Mouse (Mus musculus) spleen, adult 2 months (tissue): Measurements from ENCODE around the gene Frmd8. TPM values are rescaled to one million over a fixed set of nuclear protein-coding genes. Genes with fewer than 3 reads are reported as not detected.

Experiments
- DNase-seq, 2 experiments: peaks; one replicate each; pipeline versions ENCODE4 v3.0.0 to v3.0.0-alpha.2; 2012 to 2021; ENCODE audit warnings: low spot score in 2 of 2, low read depth in 1 of 2
- H3K27ac ChIP-seq: fragments of 200-500 bp; 2 replicates; pipeline ENCODE4 v1.5.1; 2012; ENCODE audit warnings: low read length, inconsistent platforms; ENCODE audit not compliant: insufficient read depth
- H3K27me3 ChIP-seq: fragments of 200-500 bp; 2 replicates; pipeline ENCODE4 v1.6.1; 2012; ENCODE audit warnings: mild to moderate bottlenecking, moderate library complexity, low read length, inconsistent platforms; ENCODE audit not compliant: control insufficient read depth, insufficient read depth
- H3K36me3 ChIP-seq: fragments of 200-500 bp; 2 replicates; pipeline ENCODE4 v1.6.1; 2012; ENCODE audit warnings: mild to moderate bottlenecking, low read length, inconsistent platforms; ENCODE audit not compliant: control insufficient read depth, insufficient read depth
- H3K4me1 ChIP-seq: fragments of 200-500 bp; 2 replicates; pipeline ENCODE4 v1.6.1; 2011; ENCODE audit warnings: inconsistent platforms; ENCODE audit not compliant: control insufficient read depth, insufficient read depth, insufficient read length
- H3K4me3 ChIP-seq: fragments of 200-500 bp; 2 replicates; pipeline ENCODE4 v1.5.1; 2011; ENCODE audit warnings: mild to moderate bottlenecking, inconsistent platforms; ENCODE audit not compliant: insufficient read depth, insufficient read length; ENCODE audit errors: extremely low read depth
- CTCF ChIP-seq: fragments of 200-500 bp; IDR thresholded peaks from 2 replicates; pipeline ENCODE4 v1.5.1; 2011; ENCODE audit warnings: mild to moderate bottlenecking, inconsistent platforms; ENCODE audit not compliant: insufficient read depth, insufficient read length, insufficient replicate concordance; ENCODE audit errors: extremely low read depth
- POLR2A ChIP-seq: fragments of 200-500 bp; IDR thresholded peaks from 2 replicates; pipeline ENCODE4 v1.6.1; 2011; ENCODE audit warnings: low read depth, low read length, inconsistent platforms
- WGBS: fragments of 180-500 bp; shearing (Covaris S2); methylation state at CpG from one replicate; pipeline ENCODE4 v1.1.7; 2018; 5-methylcytosine and 5-hydroxymethylcytosine counted together
- polyA plus RNA-seq: library from polyadenylated mRNA; depleted of rRNA; stranded (reverse); fragments of >200 nt; gene quantifications from 2 replicates; pipeline ENCODE4 v1.2.3, GENCODE M21; 2012

Gene Frmd8
- polyA plus RNA-seq, 1 experiment: 42.3 TPM

DNA sequence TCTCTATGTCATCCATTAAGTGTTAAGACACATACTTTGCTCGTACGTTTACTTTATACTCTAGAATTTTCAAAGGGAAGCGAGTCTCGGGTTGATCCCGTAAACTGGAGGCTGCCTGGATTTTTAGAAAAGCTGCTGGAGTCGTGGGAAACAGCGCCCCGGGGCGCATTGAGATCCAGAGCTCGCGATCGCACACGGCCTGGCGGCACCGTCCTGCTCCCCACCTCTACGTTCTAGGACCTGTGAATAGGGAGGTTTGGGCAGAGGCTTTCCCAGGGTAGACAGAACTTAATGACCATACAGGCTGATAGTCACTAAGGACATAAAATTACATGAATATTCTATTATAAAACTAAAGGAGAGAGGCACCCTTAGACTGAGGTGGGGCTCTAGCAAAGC is 71.2 kb downstream of the Frmd8 start:
- no peak for TF ChIP-seq CTCF
- TF ChIP-seq POLR2A: no peak
- 7% methylated on average over 16 of the region's 16 CpGs for WGBS
- H3K4me1 ChIP-seq: peaks cover 16% of the 10 kb centered on the region; the same call in 1 of the 2 replicates

DNA sequence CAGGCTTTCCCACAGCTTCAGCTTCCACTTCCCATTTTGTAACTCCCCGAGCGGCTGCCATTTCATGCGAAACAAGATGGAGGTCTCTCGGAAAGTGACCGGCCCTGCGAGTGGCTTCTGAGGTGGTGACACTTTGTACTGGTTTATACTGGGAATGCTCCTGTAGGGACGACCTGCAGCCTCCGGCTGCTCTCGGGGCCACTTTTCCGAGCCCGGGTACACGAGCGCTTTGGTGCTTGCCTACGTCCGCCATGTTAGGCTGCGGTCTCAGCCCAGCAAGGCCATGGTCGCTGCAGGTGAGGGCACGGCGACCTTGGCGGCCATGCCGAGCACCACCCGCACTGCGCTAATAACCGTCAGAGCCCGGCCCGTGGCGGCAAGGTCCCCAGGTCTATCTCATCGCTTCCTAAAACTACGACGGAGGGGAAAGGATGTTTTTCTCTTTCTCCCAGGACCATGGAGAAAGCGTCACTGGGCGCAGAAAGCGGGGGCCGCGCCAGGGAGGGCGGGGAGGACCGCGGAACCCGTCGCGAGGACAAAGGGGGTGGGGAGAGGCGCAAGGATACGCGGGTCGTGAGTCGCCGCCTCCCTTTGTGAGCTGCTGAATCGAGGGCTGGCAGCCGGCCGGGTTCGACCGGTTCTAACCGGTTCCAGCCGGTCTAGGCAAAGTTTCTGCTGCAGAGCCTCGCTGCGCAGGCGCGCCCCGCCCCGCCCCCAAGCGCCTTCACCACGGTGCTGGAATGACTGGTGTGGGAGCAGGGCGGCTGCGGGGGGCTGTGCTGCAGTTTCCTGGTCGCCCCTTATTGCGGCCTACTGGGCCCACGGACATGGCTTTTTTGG is 71.8 kb downstream of the Frmd8 start:
- whole genome bisulfite sequencing: under 1% methylated on average over 66 of the region's 67 CpGs

More for the DNA sequence above, 71.2 kb downstream of the Frmd8 start:
- Histone ChIP-seq H3K27ac (peak overlapping the region; percentile 96), H3K4me3 (peak overlapping the region; percentile 45), H3K36me3 (peaks cover 15% of the 10 kb centered on the region), H3K27me3 (no peaks in the 10 kb centered on the region)
- no peak for DNase-seq

DNA sequence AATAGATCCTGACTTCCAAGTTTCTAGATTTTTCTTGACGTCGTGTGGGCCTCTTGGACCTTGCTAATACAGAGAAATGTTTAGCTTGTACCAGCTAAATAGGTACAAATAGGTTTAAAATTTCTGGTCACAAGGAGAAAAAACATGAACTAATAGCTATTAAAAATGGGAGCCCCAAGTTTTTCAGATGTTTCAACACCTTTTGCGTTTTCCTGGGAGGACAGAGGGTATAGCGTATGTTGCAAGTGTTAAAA is 72.4 kb downstream of the Frmd8 start:
- 1% methylated on average over 4 of the region's 4 CpGs for WGBS

More for the DNA sequence above, 71.8 kb downstream of the Frmd8 start:
- DNase-seq: peak; percentile 97 to 99
- Histone ChIP-seq H3K36me3 (peaks cover 20% of the 10 kb centered on the region), H3K27me3 (no peaks in the 10 kb centered on the region), H3K4me1 (peaks cover 16% of the 10 kb centered on the region; the same call in 1 of the 2 replicates), H3K4me3 (peak overlapping the region; percentile 78), H3K27ac (peak overlapping the region; percentile 100)
- TF ChIP-seq CTCF: no peak
- peak; percentile 79 for TF ChIP-seq POLR2A

DNA sequence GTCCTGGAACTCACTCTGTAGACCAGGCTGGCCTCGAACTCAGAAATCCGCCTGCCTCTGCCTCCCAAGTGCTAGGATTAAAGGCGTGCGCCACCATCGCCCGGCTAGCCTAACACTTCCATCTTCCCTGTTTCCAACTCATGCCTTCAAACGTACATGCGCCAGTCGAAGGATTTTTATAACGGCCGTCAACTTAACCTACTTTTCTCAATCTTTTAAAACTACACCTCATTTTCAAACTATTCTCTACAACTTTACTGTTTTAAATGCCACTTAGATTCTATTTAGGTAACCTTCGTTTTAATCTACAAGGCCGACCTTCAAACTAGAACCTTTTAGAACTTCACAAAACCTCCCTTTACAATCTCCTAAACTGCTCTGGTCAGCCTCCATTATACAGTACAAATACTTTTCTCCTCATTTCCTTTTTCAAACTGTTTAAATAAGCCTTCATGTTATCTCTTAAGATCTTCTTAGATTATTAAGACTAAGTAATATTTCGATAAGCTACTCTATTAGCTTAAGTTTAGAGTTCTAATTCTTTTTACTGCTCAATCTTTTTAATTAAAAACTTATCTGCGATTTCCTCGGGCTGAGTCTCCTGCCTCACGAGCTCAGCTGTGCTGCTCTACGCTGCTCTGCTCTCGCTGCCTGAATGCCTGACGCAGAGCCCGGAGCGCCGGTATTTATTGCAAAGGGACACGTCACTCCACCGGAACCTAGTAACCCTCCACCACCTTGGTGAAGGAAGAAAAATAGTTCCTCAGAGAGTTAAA is 72.9 kb downstream of the Frmd8 start:
- Histone ChIP-seq H3K4me1 (peaks cover 21% of the 10 kb centered on the region), H3K27ac (peak overlapping the region; percentile 100), H3K27me3 (no peaks in the 10 kb centered on the region), H3K36me3 (peaks cover 29% of the 10 kb centered on the region), H3K4me3 (peak overlapping the region; percentile 66)
- DNase-seq: peak; percentile 92 to 94
- TF ChIP-seq CTCF (no peak), POLR2A (peak; percentile 100)
- WGBS: under 1% methylated on average over 25 of the region's 25 CpGs

More for the DNA sequence above, 72.4 kb downstream of the Frmd8 start:
- Histone ChIP-seq H3K27me3 (no peaks in the 10 kb centered on the region), H3K4me1 (peaks cover 16% of the 10 kb centered on the region; the same call in 1 of the 2 replicates), H3K36me3 (peaks cover 24% of the 10 kb centered on the region), H3K27ac (peak overlapping the region; percentile 100), H3K4me3 (peak overlapping the region; percentile 78)
- TF ChIP-seq CTCF (no peak), POLR2A (no peak)
- no peak for DNase-seq

DNA sequence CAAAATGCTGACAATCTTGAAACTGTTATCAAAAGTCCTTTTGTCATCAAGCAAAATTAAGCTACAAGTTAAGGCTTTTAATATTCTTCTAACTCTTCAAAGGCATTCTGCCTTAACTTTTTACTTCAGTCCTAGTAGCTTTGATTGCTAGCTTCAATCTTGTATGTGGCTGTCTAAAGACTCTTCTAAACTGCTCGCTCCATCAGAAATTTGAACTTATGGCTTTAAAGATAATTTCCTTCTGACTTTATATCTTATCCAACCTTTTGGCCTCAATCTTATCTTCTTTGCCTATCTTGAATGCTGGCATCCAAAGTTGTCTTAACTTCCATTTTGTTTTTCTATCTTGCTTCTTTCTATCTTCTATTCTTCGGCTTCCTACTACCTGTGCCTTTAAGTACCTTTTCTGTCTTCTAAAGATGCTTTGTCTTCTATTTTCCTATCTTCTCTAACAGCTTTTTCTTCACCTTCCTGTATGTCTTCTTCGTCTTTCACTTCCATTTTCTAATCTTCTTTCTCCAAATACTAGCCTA is 73.6 kb downstream of the Frmd8 start:
- Histone ChIP-seq H3K27me3 (no peaks in the 10 kb centered on the region), H3K4me1 (peaks cover 19% of the 10 kb centered on the region), H3K4me3 (peak overlapping the region; percentile 88), H3K27ac (peak overlapping the region; percentile 92), H3K36me3 (peaks cover 35% of the 10 kb centered on the region)
- no peak for DNase-seq
- TF ChIP-seq CTCF (no peak), POLR2A (no peak)
- 0% methylated on average over 3 of the region's 3 CpGs for WGBS

DNA sequence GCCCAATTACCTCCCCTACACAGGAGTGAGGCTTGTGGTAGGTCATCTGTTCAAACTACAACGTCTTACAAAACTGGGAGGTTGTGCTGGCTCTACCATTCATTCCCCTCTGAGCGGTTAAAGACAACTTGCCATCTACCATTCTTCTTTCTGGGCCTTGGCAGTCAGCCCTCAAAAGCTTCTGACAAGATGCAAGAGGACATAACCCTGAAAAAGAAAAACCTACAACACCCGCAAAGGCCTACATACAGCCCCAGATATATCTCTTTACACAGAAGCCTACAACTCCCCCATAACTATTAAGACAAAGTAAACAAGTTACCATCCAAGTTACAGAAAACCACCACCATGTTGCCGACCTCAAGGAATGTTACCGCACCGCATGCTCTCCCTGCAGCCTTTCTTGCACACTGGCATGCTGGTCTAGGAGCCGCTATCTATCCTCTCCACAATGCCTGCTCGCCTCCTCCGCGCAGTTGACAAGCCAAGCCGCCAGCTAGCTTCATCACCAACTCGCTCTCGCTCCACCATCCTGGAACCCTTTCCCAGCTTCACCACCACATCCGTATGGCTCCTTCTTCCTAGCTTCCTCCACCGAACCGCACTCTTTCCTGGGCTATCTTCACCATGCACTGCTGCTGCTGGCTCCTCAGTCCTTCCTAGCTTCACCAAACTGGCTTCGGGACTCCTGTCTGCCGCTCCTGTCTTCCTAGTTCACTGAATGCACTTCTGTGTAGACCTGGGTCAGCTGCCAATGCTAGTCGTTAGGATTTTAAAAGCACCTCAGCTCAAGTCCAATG is 74.2 kb downstream of the Frmd8 start:
- no peak for DNase-seq
- H3K4me1 ChIP-seq: peaks cover 16% of the 10 kb centered on the region
- H3K27me3 ChIP-seq: no peaks in the 10 kb centered on the region
- H3K36me3 ChIP-seq: peaks cover 42% of the 10 kb centered on the region
- H3K4me3 ChIP-seq: peak overlapping the region; percentile 88
- no peak for TF ChIP-seq CTCF
- no peak for TF ChIP-seq POLR2A
- under 1% methylated on average over 19 of the region's 19 CpGs for WGBS
- H3K27ac ChIP-seq: peak overlapping the region; percentile 81
